Mouse (Mus musculus) layer of hippocampus, adult 2 months (tissue): Measurements from ENCODE around the gene Slc20a1. TPM values are rescaled to one million over a fixed set of nuclear protein-coding genes. Genes with fewer than 3 reads are reported as not detected.

Source experiments
- DNase-seq, 2 experiments: peaks; one replicate each; pipeline ENCODE4 v3.0.0; 2022; ENCODE audit warnings: low spot score in 2 of 2
- H3K27ac ChIP-seq: fragments of 200-600 bp; 2 replicates; pipeline ENCODE4 v1.8.1; 2022
- H3K4me3 ChIP-seq: fragments of 200-600 bp; 2 replicates; pipeline ENCODE4 v1.8.1; 2022; ENCODE audit warnings: mild to moderate bottlenecking
- CTCF ChIP-seq: fragments of 200-600 bp; conservative IDR thresholded peaks from 2 replicates; pipeline ENCODE4 v1.8.1; 2022; ENCODE audit warnings: antibody characterized with exemption, mild to moderate bottlenecking, moderate library complexity
- total RNA-seq, 2 experiments: library from RNA; stranded (reverse); gene quantifications; 2 replicates each; pipeline ENCODE4 v1.2.3; 2021

Gene Slc20a1
- total RNA-seq, 2 experiments from 2014 or later: 110 to 124 TPM

GRCm38 (mm10) chr2:129236526-129236925 is 38.0 kb downstream of the Slc20a1 start:
- TF ChIP-seq CTCF: no peak
- DNase-seq: no peak
- Histone ChIP-seq H3K27ac (no peak overlapping the region), H3K4me3 (no peak overlapping the region)

GRCm38 (mm10) chr2:129240726-129241432 is 42.3 kb downstream of the Slc20a1 start:
- H3K27ac ChIP-seq: peak overlapping the region; percentile 70; the same call in 1 of the 2 replicates
- TF ChIP-seq CTCF: no peak
- H3K4me3 ChIP-seq: no peak overlapping the region
- peak; percentile 18 to 52 for DNase-seq

GRCm38 (mm10) chr2:129241845-129242833 is 43.6 kb downstream of the Slc20a1 start:
- Histone ChIP-seq H3K4me3 (no peak overlapping the region), H3K27ac (peak overlapping the region; percentile 70; the same call in 1 of the 2 replicates)
- TF ChIP-seq CTCF: no peak
- DNase-seq: no peak

GRCm38 (mm10) chr2:129243005-129243404 is 44.4 kb downstream of the Slc20a1 start:
- H3K27ac ChIP-seq: peak overlapping the region; percentile 76
- H3K4me3 ChIP-seq: no peak overlapping the region
- no peak for TF ChIP-seq CTCF
- no peak for DNase-seq

- no peak for TF ChIP-seq CTCF
- Histone ChIP-seq H3K27ac (peak overlapping the region; percentile 76), H3K4me3 (no peak overlapping the region)
- peak in 1 of 2 experiments; percentile 55 for DNase-seq
Measured at GRCm38 (mm10) chr2:129243786-129244185, 45.2 kb downstream of the Slc20a1 start.

GRCm38 (mm10) chr2:129244446-129245120 is 46.0 kb downstream of the Slc20a1 start:
- DNase-seq: no peak
- H3K27ac ChIP-seq: peak overlapping the region; percentile 76
- peak; percentile 49 for TF ChIP-seq CTCF
- H3K4me3 ChIP-seq: no peak overlapping the region

- TF ChIP-seq CTCF: no peak
- peak overlapping the region; percentile 76; the same call in 1 of the 2 replicates for H3K27ac ChIP-seq
Measured at GRCm38 (mm10) chr2:129245618-129246017, 47.1 kb downstream of the Slc20a1 start.

GRCm38 (mm10) chr2:129246436-129246835 is 47.9 kb downstream of the Slc20a1 start:
- TF ChIP-seq CTCF: no peak
- H3K4me3 ChIP-seq: no peak overlapping the region
- H3K27ac ChIP-seq: no peak overlapping the region
- no peak for DNase-seq

More at GRCm38 (mm10) chr2:129245618-129246017, 47.1 kb downstream of the Slc20a1 start:
- no peak overlapping the region for H3K4me3 ChIP-seq
- DNase-seq: no peak

- no peak overlapping the region for H3K27ac ChIP-seq
- H3K4me3 ChIP-seq: no peak overlapping the region
- TF ChIP-seq CTCF: no peak
- DNase-seq: no peak
Measured at GRCm38 (mm10) chr2:129246924-129247323, 48.4 kb downstream of the Slc20a1 start.

GRCm38 (mm10) chr2:129247707-129248121 is 49.1 kb downstream of the Slc20a1 start:
- no peak overlapping the region for H3K27ac ChIP-seq
- no peak for DNase-seq
- H3K4me3 ChIP-seq: no peak overlapping the region
- TF ChIP-seq CTCF: no peak

GRCm38 (mm10) chr2:129249321-129249720 is 50.8 kb downstream of the Slc20a1 start:
- no peak for DNase-seq
- Histone ChIP-seq H3K27ac (no peak overlapping the region), H3K4me3 (no peak overlapping the region)
- no peak for TF ChIP-seq CTCF

GRCm38 (mm10) chr2:129252836-129253630 is 54.5 kb downstream of the Slc20a1 start:
- DNase-seq: no peak
- TF ChIP-seq CTCF: no peak
- no peak overlapping the region for H3K27ac ChIP-seq
- no peak overlapping the region for H3K4me3 ChIP-seq
